In the genomic region with DNA sequence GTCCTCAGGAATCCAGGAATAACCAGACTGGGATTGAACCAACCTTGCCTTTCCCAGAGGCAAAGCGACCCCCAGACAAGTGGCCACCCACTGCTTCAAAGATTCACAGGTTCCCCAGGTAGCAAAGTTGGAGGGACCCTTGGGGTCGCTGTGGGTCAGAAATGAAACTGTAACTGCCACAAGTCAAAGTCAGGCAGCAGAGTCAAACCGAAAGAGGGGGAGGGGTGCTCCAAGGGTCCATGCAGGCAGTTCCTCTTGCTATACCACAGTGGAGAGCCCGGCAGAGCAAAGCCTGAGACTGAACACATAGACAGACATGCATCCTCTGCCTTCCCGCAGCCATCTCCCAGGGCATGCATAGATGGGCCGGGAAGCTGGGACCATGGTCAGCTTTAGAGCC, we compare ENCODE assay signal across 25 mouse cellular contexts.
"Had no signal": no experiment of that assay in that cellular context is flagged by ENCODE, and none has a peak within 500 bp of the region (broad histone marks: within the 10 kb centered on the region; RNA-seq: fewer than 3 reads in every experiment).

No protein-coding gene starts in this region.

- H3K36me3 ChIP-seq: embryonic facial prominence, embryonic 15.5 days; forebrain, embryonic 10.5 days; forebrain, embryonic 12.5 days; forebrain, embryonic 15.5 days had no signal

- H3K9me3 ChIP-seq: embryonic facial prominence, embryonic 10.5 days; embryonic facial prominence, embryonic 12.5 days; embryonic facial prominence, embryonic 13.5 days; embryonic facial prominence, embryonic 15.5 days; forebrain, embryonic 10.5 days; forebrain, embryonic 12.5 days; forebrain, embryonic 13.5 days; forebrain, embryonic 15.5 days had no signal

- H3K4me1 ChIP-seq: embryonic facial prominence, embryonic 12.5 days; embryonic facial prominence, embryonic 13.5 days; embryonic facial prominence, embryonic 15.5 days; forebrain, embryonic 10.5 days; forebrain, embryonic 12.5 days; forebrain, embryonic 13.5 days; forebrain, embryonic 15.5 days had no signal

- H3K4me3 ChIP-seq: embryonic facial prominence, embryonic 10.5 days; embryonic facial prominence, embryonic 12.5 days; embryonic facial prominence, embryonic 13.5 days; embryonic facial prominence, embryonic 15.5 days; erythroblast, embryonic 14.5 days; forebrain, embryonic 10.5 days; forebrain, embryonic 12.5 days; forebrain, embryonic 13.5 days; forebrain, embryonic 15.5 days; gastrocnemius, adult 2 months; heart, adult 2 months had no signal

- H3K27ac ChIP-seq: embryonic facial prominence, embryonic 10.5 days; embryonic facial prominence, embryonic 12.5 days; embryonic facial prominence, embryonic 13.5 days; embryonic facial prominence, embryonic 15.5 days; forebrain, embryonic 10.5 days; forebrain, embryonic 12.5 days; forebrain, embryonic 13.5 days; forebrain, embryonic 15.5 days; gastrocnemius, adult 2 months; heart, adult 2 months had no signal

- H3K27me3 ChIP-seq: embryonic facial prominence, embryonic 12.5 days; embryonic facial prominence, embryonic 13.5 days; embryonic facial prominence, embryonic 15.5 days; forebrain, embryonic 12.5 days; forebrain, embryonic 13.5 days; forebrain, embryonic 15.5 days had no signal

- DNase-seq: cerebellum, adult 9-10 months; cerebellum, adult 9-11 months; cerebellum, postnatal 10 days; cerebellum, postnatal 14 days; cerebellum, postnatal 25 days; cerebellum, postnatal 36 days; embryo, embryonic 11 days; forebrain, postnatal 0 days; gastrocnemius, adult 2 months; gastrocnemius, postnatal 10 days; gastrocnemius, postnatal 14 days; gastrocnemius, postnatal 25 days; gastrocnemius, postnatal 36 days; heart, adult 11 months; heart, adult 18-20 months; heart, adult 2 months had no signal

- H3K9ac ChIP-seq: embryonic facial prominence, embryonic 12.5 days; embryonic facial prominence, embryonic 13.5 days; embryonic facial prominence, embryonic 15.5 days; forebrain, embryonic 12.5 days; forebrain, embryonic 13.5 days; forebrain, embryonic 15.5 days; forebrain, postnatal 0 days had no signal

- H3K4me2 ChIP-seq: embryonic facial prominence, embryonic 12.5 days; embryonic facial prominence, embryonic 13.5 days; embryonic facial prominence, embryonic 15.5 days; forebrain, embryonic 12.5 days; forebrain, embryonic 13.5 days; forebrain, embryonic 15.5 days had no signal
